Mouse (Mus musculus) liver, adult 2 months (tissue): ENCODE data around the gene Prim2. TPM values are rescaled to one million over a fixed set of nuclear protein-coding genes. Genes with fewer than 3 reads are reported as not detected.

ENCODE experiments used
- DNase-seq: peaks from one replicate; pipeline ENCODE4 v3.0.0-alpha.2; 2011; ENCODE audit warnings: low read depth, low spot score; ENCODE audit errors: extremely low read depth
- H3K27ac ChIP-seq: fragments of 200-500 bp; replicated peaks from 2 replicates; pipeline ENCODE4 v1.5.1; 2012; ENCODE audit warnings: low read depth, mild to moderate bottlenecking, control low read depth, inconsistent platforms, low read length; ENCODE audit not compliant: insufficient read depth
- H3K27me3 ChIP-seq: fragments of 200-500 bp; 2 replicates; pipeline ENCODE4 v1.6.1; 2012; ENCODE audit warnings: mild to moderate bottlenecking, moderate library complexity, low read length, inconsistent platforms; ENCODE audit not compliant: control insufficient read depth, insufficient read depth
- H3K36me3 ChIP-seq: fragments of 200-500 bp; 2 replicates; pipeline ENCODE4 v1.6.1; 2012; ENCODE audit warnings: low read length, inconsistent platforms; ENCODE audit not compliant: control insufficient read depth, insufficient read depth
- H3K4me1 ChIP-seq: fragments of 200-500 bp; 2 replicates; pipeline ENCODE4 v1.6.1; 2011; ENCODE audit warnings: low read length; ENCODE audit not compliant: control insufficient read depth, insufficient read depth
- H3K4me3 ChIP-seq: fragments of 200-500 bp; 2 replicates; pipeline ENCODE4 v1.5.1; 2011; ENCODE audit warnings: low read depth, mild to moderate bottlenecking, control low read depth, low read length, moderate library complexity; ENCODE audit not compliant: insufficient read depth
- H3K79me2 ChIP-seq: fragments of 200-500 bp; 2 replicates; pipeline ENCODE4 v1.6.1; 2012; ENCODE audit warnings: inconsistent platforms, mild to moderate bottlenecking, low read length, moderate library complexity; ENCODE audit not compliant: control insufficient read depth, insufficient read depth
- H3K9ac ChIP-seq: fragments of 200-500 bp; 2 replicates; pipeline ENCODE4 v1.6.1; 2012; ENCODE audit warnings: low read depth, mild to moderate bottlenecking, control low read depth, inconsistent platforms, low read length
- CTCF ChIP-seq: fragments of 200-500 bp; IDR thresholded peaks from 2 replicates; pipeline ENCODE4 v1.5.1; 2011; ENCODE audit warnings: low read depth, low read length, control low read depth
- POLR2A ChIP-seq: fragments of 200-500 bp; IDR thresholded peaks from 2 replicates; pipeline ENCODE4 v1.6.1; 2011; ENCODE audit warnings: low read length, control low read depth; ENCODE audit not compliant: insufficient read depth; ENCODE audit errors: extremely low read depth
- WGBS: fragments of 180-500 bp; shearing (Covaris S2); methylation state at CpG from one replicate; pipeline ENCODE4 v1.1.7; 2018; 5-methylcytosine and 5-hydroxymethylcytosine counted together
- polyA plus RNA-seq: library from polyadenylated mRNA; depleted of rRNA; stranded (reverse); fragments of >200 nt; gene quantifications from 2 replicates; pipeline ENCODE4 v1.2.3, GENCODE M21; 2012
- total RNA-seq: library from RNA; depleted of rRNA; stranded (reverse); fragments of >200 nt; gene quantifications from 2 replicates; pipeline ENCODE4 v1.2.3, GENCODE M21; 2014

Gene Prim2
- total and polyA plus RNA-seq, 2 experiments = 1.2 to 5.1 TPM

GRCm38 (mm10) chr1:33515124-33515523 lies 154.5 kb downstream of the Prim2 start:
- no peak overlapping the region for H3K9ac ChIP-seq
- H3K4me3 ChIP-seq = no peak overlapping the region
- TF ChIP-seq POLR2A = no peak
- TF ChIP-seq CTCF = no peak
- no peaks in the 10 kb centered on the region for H3K36me3 ChIP-seq
- no peaks in the 10 kb centered on the region for H3K4me1 ChIP-seq
- DNase-seq = no peak
- no peaks in the 10 kb centered on the region for H3K27me3 ChIP-seq
- H3K27ac ChIP-seq = no peak overlapping the region
- no peaks in the 10 kb centered on the region for H3K79me2 ChIP-seq
- WGBS = 87% methylated on average over 8 of the region's 8 CpGs

GRCm38 (mm10) chr1:33511310-33511709 lies 158.3 kb downstream of the Prim2 start:
- WGBS = 98% methylated on average over 4 of the region's 4 CpGs
- Histone ChIP-seq H3K36me3 (no peaks in the 10 kb centered on the region), H3K27me3 (no peaks in the 10 kb centered on the region), H3K79me2 (no peaks in the 10 kb centered on the region), H3K4me3 (no peak overlapping the region), H3K9ac (no peak overlapping the region), H3K27ac (no peak overlapping the region), H3K4me1 (no peaks in the 10 kb centered on the region)
- TF ChIP-seq POLR2A = no peak
- TF ChIP-seq CTCF = no peak
- DNase-seq = no peak

GRCm38 (mm10) chr1:33504371-33504770 lies 165.2 kb downstream of the Prim2 start:
- H3K27ac ChIP-seq = no peak overlapping the region
- TF ChIP-seq CTCF (no peak), POLR2A (no peak)
- no peak for DNase-seq
- no peaks in the 10 kb centered on the region for H3K27me3 ChIP-seq
- WGBS = 98% methylated on average over 5 of the region's 5 CpGs
- H3K9ac ChIP-seq = no peak overlapping the region
- no peaks in the 10 kb centered on the region for H3K79me2 ChIP-seq
- H3K36me3 ChIP-seq = no peaks in the 10 kb centered on the region
- H3K4me3 ChIP-seq = no peak overlapping the region
- no peaks in the 10 kb centered on the region for H3K4me1 ChIP-seq

GRCm38 (mm10) chr1:33502890-33503289 lies 166.7 kb downstream of the Prim2 start:
- peak; percentile 24 for DNase-seq
- Histone ChIP-seq H3K4me3 (no peak overlapping the region), H3K79me2 (no peaks in the 10 kb centered on the region), H3K27ac (no peak overlapping the region), H3K4me1 (no peaks in the 10 kb centered on the region), H3K36me3 (no peaks in the 10 kb centered on the region), H3K9ac (no peak overlapping the region), H3K27me3 (no peaks in the 10 kb centered on the region)
- 70% methylated on average over 7 of the region's 7 CpGs for WGBS
- TF ChIP-seq CTCF = no peak
- no peak for TF ChIP-seq POLR2A

GRCm38 (mm10) chr1:33502298-33502697 lies 167.3 kb downstream of the Prim2 start:
- Histone ChIP-seq H3K27me3 (no peaks in the 10 kb centered on the region), H3K9ac (no peak overlapping the region), H3K27ac (no peak overlapping the region), H3K4me3 (no peak overlapping the region), H3K79me2 (no peaks in the 10 kb centered on the region), H3K4me1 (no peaks in the 10 kb centered on the region), H3K36me3 (no peaks in the 10 kb centered on the region)
- no peak for TF ChIP-seq POLR2A
- no peak for TF ChIP-seq CTCF
- 42% methylated on average over 1 of the region's 1 CpGs for WGBS
- DNase-seq = no peak

GRCm38 (mm10) chr1:33500111-33500510 lies 169.5 kb downstream of the Prim2 start:
- Histone ChIP-seq H3K27me3 (no peaks in the 10 kb centered on the region), H3K79me2 (no peaks in the 10 kb centered on the region), H3K27ac (no peak overlapping the region), H3K4me1 (no peaks in the 10 kb centered on the region), H3K4me3 (no peak overlapping the region), H3K36me3 (no peaks in the 10 kb centered on the region), H3K9ac (no peak overlapping the region)
- TF ChIP-seq POLR2A (no peak), CTCF (no peak)
- WGBS = 89% methylated on average over 9 of the region's 9 CpGs
- DNase-seq = no peak
